Mouse (Mus musculus) frontal cortex, postnatal 14 days (tissue): Measurements from ENCODE around the gene Galnt18.

Experiments used
- DNase-seq, 2 experiments: peaks; one replicate each; pipeline ENCODE4 v3.0.0; 2022; ENCODE audit warnings: low spot score in 2 of 2

Gene Galnt18

GRCm38 (mm10) chr7:111486811-111487333 is 292.9 kb downstream of the Galnt18 start:
- DNase-seq, result no peak

- no peak for DNase-seq
Observed at GRCm38 (mm10) chr7:111483896-111484295, 295.9 kb downstream of the Galnt18 start.

GRCm38 (mm10) chr7:111483321-111483720 is 296.5 kb downstream of the Galnt18 start:
- DNase-seq, result no peak

GRCm38 (mm10) chr7:111467715-111468114 is 312.1 kb downstream of the Galnt18 start:
- no peak for DNase-seq

- no peak for DNase-seq
Observed at GRCm38 (mm10) chr7:111466720-111467119, 313.1 kb downstream of the Galnt18 start.

GRCm38 (mm10) chr7:111466121-111466520 is 313.7 kb downstream of the Galnt18 start:
- DNase-seq, result no peak

GRCm38 (mm10) chr7:111459716-111460115 is 320.1 kb downstream of the Galnt18 start:
- DNase-seq, result no peak

GRCm38 (mm10) chr7:111456007-111456406 is 323.8 kb downstream of the Galnt18 start:
- no peak for DNase-seq

GRCm38 (mm10) chr7:111455541-111455940 is 324.2 kb downstream of the Galnt18 start:
- no peak for DNase-seq

GRCm38 (mm10) chr7:111452000-111452399 is 327.8 kb downstream of the Galnt18 start:
- no peak for DNase-seq

GRCm38 (mm10) chr7:111450286-111451095 is 329.3 kb downstream of the Galnt18 start:
- no peak for DNase-seq

- no peak for DNase-seq
Observed at GRCm38 (mm10) chr7:111433173-111433572, 346.6 kb downstream of the Galnt18 start.

GRCm38 (mm10) chr7:111427392-111427791 is 352.4 kb downstream of the Galnt18 start:
- DNase-seq, result no peak
